Mouse (Mus musculus) spleen, adult 2 months (tissue): ENCODE measurements around the gene Patj.

Experiments used
- CTCF ChIP-seq: fragments of 200-500 bp; IDR thresholded peaks from 2 replicates; pipeline ENCODE4 v1.5.1; 2011; ENCODE audit warnings: mild to moderate bottlenecking, inconsistent platforms; ENCODE audit not compliant: insufficient read depth, insufficient read length, insufficient replicate concordance; ENCODE audit errors: extremely low read depth
- POLR2A ChIP-seq: fragments of 200-500 bp; IDR thresholded peaks from 2 replicates; pipeline ENCODE4 v1.6.1; 2011; ENCODE audit warnings: low read depth, low read length, inconsistent platforms

DNA sequence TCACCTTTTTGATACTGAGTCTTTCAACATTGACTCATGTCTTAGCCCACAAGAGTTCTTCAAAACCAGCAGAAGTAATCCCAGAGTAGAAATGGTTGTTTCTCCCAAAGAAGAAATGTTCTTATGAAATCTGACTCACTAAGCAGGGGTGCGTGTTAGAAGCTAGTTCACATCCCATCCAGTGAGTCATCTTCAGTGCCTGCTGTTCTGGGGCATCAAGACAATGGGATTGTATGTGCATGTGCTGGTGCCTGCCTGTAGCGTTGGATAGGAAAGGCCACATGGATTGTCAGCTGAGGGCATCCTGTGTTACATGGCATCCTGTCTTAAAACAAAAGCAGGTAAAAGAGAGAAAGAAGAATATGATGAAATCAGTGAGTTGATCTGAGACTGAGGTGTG is 59.8 kb downstream of the Patj start:
- TF ChIP-seq CTCF (no peak), POLR2A (no peak)
